Mouse (Mus musculus): ENCODE results near the gene 1110032A03Rik.

The 1110032A03Rik gene

DNA sequence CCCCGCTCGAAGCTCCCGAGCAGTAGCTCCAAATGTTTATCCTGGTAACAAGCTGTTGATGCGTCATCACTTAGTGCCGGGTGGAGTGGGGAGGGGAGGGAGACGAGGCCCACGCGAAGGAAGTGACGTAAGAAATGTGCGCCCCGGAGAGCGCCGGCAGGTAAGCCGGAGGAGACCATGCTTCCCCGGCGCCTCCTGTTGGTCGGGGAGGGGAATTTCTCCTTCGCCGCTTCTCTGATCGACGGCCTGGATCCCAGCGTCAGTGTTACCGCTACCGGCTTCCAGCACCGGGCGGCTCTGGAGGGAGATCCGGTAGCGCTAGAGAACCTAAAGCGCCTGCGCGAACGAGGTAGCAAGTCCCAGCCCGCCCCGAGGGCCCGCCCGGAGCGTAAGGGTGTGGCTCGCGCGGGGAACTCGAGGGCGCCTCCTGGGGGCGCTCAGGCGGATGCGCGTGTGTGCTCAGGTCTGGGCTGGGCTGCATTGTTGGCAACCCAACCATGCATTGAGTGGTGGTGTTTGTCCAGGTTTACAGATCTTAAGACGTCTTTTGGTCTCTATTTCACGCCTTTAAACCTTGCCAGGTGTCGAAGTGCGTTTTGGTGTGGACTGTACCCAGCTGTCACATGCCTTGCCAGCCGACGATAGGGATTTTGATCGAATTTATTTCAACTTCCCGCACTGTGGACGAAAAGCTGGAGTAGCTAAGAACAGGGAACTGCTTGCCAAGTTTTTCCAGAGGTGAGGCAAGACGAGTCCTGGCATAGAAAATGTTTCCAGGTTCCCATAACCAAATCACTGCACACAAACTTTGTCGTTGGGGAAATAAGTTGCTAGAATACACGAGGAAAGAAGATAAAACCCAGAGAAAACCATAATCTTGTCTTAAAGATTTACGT is 7.0 kb downstream of the 1110032A03Rik start, which contains the start of gene Fdxacb1:
Gene Fdxacb1, plus strand, starts transcription at position 130 of the 896 bp plus-strand sequence.
- peak; percentile 97 for DNase-seq

DNA sequence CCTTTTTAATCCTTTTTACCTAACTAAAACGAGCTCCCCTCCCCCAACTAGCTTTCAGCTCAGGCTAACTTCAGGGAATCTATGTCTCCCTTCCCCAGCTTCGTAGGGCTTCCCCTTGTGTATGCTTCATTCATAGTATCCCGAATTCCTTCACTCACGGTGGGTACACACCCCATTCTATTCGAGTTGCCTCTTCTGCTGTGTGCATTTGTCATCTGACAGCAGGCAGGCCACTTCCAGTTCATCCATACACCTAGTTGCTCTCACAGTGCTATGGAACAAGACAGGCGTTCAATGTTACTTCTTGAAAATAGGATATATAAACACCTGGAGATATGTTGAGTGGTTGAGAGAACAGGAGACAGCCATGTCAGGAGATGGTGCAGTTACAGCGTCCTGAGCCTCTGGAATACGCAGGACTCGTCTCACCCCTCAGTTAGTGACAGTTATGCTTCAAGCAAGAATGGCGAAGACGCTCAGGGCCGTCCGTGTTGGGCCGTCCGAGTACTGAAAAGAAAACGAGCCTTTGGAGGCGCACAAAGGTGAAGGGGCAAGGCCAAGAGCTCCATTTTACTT is 7.7 kb downstream of the 1110032A03Rik start:
- DNase-seq, result no peak

DNA sequence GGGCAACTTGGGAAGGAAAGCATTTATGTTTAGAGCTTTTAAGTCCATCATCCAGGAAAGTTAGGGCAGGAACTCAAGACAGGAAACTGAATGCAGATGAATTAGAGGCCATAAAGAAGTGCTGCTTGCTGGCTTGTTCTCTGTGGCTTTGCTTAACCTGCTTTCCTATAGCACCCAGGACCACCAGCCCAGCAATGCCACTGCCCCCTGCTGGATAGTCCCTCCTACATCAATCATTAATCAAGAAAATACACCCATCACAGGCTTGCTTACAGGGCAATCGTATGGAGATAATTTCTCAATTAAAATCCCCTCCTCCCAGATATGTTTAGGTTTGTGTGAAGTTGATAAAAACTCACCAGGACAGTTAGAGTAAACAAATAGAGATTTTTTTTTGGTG is 12.0 kb downstream of the 1110032A03Rik start:
- DNase-seq, result no peak

DNA sequence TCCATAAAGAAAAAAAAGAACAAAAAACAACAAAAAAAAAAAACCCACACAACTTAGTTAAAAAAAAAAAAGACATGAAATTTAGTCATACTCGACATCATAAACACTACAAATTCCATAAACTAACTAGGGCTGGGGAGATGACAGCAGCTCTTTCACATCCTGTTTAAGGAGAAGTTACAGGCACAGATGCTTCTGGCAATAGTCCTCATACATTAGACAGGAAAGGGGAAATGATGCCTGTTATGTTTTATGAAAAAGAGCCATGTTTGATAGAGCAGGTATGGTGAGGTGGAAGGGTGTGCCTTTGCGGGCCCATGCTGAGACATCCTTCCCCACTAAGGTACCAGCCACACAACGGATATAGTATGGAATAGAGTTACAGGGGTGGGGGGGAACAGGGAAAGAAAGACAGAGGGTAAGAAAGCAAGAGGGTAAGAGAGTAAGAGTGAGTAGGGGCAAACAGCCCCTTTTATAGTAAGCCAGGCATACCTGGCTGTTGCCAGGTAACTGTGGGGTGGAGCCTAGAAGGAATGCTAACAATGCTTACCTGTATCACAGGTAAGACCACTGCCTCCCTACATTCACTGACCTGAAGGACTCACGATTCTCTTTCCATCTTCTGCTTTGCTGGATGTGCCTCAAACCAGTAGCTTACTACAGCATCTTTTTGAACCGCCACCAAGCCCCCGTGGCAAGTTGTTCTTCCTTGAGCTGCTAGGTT is 13.6 kb downstream of the 1110032A03Rik start:
- DNase-seq, result no peak

DNA sequence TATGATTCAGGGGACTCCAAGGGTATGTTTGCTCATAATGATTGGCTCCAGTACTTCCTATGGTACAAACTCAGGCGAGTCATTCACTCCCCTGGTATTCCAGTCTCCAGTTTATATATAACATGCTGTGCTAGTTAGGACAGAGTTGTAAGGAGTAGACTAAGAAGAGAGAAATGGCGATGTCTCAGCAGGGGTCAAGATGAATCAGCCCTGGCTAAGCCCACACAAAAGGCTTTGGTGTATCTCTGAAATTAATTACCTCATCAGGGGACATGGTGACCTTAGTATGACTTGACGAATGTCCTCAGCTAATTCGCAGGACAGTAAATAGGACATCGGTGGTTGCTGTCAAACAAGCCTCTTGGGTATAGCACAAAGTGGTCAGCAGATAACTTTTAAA is 18.6 kb downstream of the 1110032A03Rik start:
- no peak for DNase-seq

DNA sequence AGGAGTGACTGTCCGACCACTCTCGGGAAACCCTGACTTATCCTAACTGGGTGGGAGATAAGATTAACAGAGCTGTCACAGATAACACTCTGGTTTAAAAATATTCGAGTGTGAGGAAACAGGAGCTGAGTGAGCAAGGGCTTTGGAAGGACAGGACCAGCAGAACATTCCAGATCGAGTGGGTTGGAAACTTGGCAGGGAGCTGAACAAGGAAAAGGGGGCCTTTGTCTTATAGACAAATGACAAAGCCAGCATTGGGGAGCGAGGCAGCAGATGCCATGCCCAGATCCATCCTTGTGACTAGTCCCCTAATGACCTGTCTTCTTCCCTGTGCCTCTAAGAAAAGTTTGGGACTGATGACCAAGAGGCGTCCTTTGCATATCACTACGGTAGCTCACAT is 21.4 kb downstream of the 1110032A03Rik start:
- no peak for DNase-seq

DNA sequence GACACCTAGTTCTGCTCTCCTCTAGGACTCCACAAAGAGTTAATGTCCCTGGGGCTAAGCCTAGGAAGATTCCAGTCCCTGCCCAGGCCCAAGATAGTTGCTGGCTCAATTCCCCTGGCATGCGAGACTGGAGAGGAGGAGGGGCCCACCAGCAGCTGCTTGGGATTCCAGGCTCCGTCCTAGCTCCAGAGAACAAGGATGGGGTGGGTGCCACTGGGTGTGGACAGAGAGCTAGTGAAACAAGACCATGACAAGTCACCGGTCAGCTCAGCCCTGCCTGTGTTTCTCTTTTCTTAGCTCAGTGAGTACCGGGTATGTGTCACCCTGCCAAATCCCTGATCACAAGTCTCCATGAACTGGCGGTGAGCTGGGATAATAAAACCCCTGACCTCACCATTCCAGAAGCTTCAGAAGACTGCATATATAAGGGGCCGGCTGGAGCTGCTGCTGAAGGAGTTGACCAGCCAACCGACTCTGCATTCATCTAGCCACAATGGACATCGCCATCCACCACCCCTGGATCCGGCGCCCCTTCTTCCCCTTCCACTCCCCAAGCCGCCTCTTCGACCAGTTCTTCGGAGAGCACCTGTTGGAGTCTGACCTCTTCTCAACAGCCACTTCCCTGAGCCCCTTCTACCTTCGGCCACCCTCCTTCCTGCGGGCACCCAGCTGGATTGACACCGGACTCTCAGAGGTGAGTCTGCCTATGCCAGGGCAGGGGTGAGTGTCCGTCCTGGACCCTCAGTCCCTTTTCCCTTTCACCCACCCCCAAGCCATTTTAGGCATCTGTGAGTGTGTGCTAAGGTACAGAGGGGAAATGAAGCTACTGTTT is 22.3 kb downstream of the 1110032A03Rik start:
- DNase-seq, result peak; percentile 66

DNA sequence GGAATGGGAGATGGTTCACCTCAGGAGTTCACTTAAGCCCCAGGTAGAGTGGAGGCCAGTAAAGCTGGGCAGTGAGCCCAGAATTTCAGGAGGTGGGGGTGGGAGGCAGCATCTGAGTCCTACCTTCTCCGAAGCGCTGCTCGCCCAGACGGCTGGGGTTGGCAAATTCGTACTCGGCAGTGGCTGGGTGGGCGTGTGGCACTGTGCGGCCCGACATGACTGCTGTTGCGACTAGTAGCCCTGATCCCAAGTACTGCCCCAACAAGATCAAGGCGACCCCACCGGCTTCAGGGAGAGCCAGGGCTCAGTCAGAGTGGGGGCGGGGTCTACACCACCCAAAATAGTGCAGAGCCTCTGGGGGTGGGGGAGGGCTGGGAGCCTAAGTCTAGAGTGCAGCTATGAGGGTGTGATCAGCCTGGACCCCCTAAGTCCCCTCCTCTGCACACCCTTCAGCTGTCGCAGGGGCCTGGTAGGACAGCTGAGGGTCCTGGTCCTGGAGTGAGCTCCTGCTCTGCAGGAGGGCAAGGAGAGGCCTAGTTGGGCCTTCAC is 23.2 kb downstream of the 1110032A03Rik start, which contains the start of gene Hspb2:
Gene Hspb2, minus strand, starts transcription at position 301 of the 549 bp plus-strand sequence.
- DNase-seq, result no peak

DNA sequence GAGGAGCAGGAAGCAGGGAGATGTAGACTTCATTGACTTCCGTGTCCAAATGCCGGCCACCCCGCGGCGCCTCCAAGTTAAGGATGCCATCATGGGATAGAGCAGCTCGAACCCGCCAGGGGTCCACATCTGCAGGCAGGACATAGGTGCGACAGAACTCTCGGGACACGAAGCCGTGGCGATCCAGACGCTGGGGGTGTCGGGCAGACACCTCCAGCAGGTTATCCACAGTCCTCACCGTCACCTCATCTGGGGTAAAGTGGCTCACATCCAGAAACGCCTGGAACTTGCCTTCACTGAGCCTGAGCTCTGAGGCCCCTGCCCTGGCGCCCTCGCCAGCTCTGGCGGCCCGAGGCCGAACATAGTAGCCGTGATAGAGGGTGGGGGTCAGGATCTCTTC is 24.0 kb downstream of the 1110032A03Rik start, which contains the start of gene Cryab:
Gene Cryab, plus strand, starts transcription at position 3 of the 400 bp plus-strand sequence.
- DNase-seq, result no peak

DNA sequence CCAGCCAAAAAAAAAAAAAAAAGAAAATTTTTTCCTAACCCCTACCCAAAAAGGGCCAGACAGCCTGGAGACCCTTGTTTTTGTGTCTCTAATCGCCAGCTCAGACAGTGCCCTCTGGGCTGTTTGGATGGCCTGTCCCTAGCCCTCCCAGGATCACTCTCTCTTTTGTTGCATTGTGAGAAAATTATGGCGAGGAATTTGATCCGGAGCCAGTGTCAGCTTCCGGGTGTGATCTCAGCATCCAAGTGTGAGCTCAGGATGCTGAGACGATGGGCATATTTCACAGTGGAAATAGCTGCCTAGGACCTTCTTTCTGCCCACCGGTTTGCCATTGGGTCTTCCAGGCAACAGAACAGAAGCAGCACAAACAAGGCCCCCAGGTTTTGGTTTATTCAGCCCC is 24.6 kb downstream of the 1110032A03Rik start:
- DNase-seq, result no peak

DNA sequence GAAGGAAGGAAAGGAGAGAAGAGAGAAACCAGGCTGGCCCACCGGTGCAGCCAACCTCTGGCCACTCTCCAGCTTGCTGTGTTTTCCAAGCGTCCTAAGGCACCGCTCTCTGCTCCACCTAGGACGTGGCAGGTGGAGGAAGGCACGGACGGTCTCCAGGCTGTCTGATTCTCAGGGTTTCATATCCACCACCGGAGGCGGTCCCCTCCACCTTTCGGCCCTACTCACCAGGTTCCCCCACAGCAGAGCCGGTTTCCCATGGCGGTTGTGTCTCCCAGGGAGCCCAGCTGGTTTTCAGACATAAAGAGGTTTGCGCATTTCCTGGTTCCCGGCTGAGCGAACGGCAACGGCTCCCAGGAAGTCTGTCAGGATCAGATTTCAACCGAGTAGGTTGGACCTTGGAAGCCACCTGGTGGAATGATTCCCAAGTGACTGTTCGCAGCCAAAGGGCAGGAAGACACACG is 29.1 kb downstream of the 1110032A03Rik start, which contains the start of gene 2310030G06Rik:
Gene 2310030G06Rik, minus strand, starts transcription at position 323 of the 464 bp plus-strand sequence.
- DNase-seq, result no peak

DNA sequence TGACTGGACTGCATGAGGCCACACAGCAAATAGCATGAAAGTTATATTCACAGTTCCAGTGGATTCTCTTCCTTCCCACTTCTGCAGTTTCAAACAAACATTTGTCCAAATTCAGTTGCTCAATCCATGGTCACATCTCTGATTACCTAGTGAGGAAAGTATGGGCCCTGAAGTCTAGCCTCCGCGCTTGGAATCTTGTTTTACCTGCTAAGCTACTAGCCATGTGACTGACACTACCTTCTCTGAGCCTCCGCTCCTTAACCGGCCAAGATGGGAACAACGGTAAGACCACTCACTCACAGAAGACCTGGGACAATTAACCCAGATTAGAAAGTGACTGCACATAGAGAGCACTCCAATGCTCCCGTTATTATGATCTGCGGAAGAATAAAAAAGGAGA is 29.5 kb downstream of the 1110032A03Rik start:
- no peak for DNase-seq

DNA sequence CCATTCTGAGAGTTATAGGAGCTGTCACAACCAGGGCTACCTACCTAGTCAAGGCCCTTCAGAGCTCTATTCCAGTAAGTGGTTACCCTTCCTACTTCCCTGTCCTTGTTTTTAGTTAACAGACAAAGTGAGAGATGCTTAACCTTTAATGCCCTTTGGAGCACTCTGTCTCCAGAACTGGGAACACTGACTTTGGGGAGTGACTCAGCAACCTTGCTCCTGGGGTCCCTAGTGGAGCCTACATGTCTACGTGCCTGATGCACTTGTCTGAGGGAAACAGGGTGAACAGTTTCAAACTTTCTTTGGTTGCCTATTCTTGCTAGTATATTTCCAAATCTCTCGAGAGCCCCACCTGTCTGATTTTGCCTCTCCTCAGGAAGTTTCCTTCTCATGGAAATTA is 32.6 kb downstream of the 1110032A03Rik start:
- DNase-seq, result no peak

DNA sequence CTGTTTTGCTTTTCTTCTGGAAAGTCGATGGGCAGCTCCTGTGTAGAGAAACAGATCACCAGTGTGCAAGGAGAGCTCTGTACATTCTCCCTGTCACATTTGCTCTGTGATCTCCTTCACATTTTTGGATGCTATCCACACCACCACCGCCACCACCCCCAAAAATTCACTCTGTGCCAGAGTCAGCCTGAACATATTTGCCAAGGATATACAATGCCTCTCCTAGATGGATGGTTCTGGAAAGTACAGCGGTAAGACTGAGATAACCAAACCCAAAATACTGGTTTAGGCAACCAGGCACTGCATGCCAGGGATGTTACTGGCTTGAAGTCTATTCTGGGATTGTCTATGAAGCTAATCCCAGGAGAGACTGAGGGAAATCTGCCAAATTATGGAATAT is 33.1 kb downstream of the 1110032A03Rik start:
- DNase-seq, result no peak

DNA sequence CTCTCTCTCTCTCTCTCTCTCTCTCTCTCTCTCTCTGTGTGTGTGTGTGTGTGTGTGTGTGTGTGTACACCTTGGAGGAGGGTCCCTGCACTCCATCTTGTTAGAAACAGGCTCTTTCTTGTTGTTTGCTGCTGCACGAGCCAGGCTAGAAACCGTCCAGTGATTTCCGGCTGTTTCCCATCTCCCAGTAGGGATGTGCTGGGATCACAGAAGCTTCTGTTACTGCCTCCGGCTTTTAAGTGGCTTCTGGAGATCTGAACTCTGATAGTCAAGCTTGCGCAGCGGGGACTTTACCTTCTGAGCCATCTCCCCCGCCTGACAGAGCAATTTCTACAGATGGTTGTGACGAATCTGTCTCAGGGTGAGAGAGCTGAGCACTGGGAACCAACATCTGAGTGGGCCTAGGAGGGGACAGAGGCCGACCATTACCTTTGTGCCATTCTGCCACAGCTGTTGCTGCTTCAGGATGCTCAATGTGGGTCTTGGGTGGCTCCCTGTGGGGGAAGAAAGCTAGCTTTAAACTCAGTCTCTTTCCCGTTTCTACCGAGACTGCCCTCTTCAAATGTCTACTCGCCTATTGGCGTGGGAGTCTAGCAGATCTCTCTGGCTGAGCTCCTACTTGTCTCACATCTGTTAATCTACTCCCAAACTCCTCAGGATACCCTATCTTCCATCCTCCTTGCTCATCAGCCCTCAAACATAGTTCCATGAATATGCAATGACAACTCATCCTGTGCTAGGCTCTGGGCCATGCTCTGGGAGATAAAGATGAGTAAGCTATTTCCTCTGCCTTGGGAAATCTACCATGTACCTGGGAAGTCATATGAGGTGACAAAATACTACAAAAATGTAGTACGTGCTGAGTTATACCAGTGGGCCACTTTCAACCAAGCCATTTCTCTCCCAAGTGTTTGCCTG is 34.2 kb downstream of the 1110032A03Rik start:
- DNase-seq, result no peak

DNA sequence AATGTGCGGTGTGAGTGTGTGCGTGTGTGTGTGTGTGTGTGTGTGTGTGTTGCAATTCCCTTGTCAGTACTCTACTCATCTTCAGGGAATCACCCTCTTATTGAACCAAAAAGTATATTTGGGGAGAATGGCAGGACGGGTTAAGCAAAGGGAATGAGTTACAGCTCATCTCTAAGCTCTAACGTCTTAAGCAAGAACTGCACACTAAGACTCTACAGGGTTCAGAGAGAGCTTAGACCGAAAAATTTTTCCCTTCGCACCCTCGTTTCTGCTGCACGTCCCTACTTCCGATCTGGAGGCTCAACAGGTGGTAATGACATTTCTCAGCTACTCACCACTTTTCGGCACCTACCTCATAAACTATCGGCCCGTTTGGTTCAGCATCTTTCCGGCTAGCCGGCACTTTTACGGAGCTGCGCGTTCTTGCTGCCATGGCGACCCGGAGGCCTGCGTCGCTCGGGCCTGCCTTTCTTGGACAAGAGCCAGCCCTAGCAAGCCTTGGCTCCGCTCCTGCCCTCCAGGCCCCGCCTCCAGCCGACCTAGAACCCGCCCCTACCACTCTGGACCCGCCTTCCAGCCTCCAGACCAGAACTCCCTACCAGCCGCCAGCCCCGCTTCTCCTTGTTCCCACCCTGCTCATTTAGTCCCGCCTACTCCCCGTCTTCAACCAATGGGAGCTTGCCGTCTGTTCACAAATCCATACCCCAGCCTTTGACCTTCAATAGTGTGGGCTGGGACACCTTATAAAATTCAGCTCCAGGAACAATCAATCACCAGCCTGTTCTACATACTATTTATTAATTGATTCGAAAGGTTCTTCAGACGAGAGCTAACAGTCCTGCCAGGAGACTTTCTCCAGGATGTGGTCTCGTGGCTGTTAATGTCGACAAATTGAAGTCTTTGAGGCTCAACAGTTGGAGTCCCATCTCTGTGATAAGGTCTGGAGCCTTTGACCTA is 36.1 kb downstream of the 1110032A03Rik start, which contains the start of gene Dixdc1:
Gene Dixdc1, minus strand, starts transcription at position 604 of the 957 bp plus-strand sequence.
- peak; percentile 86 for DNase-seq

DNA sequence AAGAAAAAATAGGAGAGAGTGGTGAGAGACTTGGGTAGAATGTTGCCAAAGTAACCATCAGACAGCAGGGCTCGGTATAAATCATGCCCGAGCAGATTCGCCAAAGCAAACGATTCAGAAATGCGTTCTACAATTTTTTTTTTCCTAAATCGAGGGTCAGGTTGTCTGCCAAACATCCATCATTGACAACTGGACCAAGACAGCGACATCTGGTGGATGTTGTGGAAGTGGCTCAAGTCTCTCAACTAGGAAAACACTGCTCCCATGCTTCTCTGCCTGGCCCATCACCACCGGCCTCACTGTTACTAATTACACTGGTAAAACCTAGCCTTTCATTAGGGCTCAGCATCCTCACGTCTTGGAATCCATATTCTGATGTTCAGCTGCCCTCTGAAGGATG is 40.3 kb downstream of the 1110032A03Rik start:
- DNase-seq, result no peak

DNA sequence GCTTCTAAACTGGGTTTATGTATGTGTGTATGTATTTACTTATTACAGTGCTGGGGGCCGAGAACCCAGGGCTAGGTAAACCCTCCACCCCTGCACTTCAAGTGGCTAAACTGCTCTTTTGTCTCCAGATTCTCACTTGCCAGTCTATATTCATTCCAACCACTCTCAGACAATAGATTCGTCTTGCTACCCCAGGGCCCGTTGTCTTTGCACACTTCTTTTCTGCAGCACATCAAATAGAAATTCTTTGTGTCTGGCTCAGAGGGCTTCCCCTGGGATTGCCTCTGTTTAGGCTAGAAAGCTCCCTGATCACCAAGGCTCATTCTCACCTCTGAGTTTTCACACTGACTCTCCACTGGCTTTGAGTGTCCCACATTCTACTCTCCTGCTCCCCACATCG is 42.8 kb downstream of the 1110032A03Rik start:
- DNase-seq, result no peak

DNA sequence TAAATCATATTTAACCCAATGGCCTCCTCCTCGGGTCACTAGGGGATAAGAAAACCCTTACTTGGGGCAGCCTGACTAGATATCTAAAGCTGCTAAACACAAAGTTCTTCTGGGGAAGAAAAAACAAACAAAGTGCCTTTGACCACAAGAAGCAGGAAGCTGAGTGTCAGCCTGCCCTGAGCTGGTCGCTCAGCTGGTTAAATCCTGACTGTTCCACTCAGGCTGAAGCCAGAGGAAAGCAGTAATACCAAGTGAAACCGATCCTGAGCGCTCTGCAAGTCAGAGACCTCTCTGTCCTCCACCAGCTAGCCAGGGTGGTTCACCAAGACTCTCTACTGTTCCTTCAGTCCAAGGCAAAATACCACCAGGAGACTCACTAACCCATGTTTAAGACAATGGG is 45.7 kb downstream of the 1110032A03Rik start:
- no peak for DNase-seq
